In genomic region chr1:89184111-89184785, GRCm38 (mm10) we compare ENCODE assay signal across 10 mouse cellular contexts.
DNase-seq lines count a peak whose midpoint lies in the region; ATAC-seq and TF ChIP-seq lines count a peak whose summit lies in the region.
"Had no signal": no experiment of that assay in that cellular context is flagged by ENCODE, and none has a peak within 500 bp of the region (broad histone marks: within the 10 kb centered on the region; RNA-seq: fewer than 3 reads in every experiment).

No protein-coding gene starts in this region.

- DNase-seq in heart, postnatal 14 days, result no peak
- peak; percentile 63 for DNase-seq in cerebellum, adult 11-12 months
- peak; percentile 81 for DNase-seq in forebrain, postnatal 0 days
- DNase-seq in midbrain, embryonic 14.5 days, result peak; percentile 63
- DNase-seq in adrenal gland, adult 2 months, result no peak
- no peak for DNase-seq in lung, postnatal 36 days
- DNase-seq in urinary bladder, postnatal 10 days (ENCODE audit: low spot score), result no peak
- DNase-seq: adrenal gland, postnatal 25 days had no signal

- 82% methylated on average over 6 of the region's 6 CpGs for WGBS in heart, embryonic 12.5 days
- WGBS in forebrain, postnatal 0 days, result 42% methylated on average over 6 of the region's 6 CpGs
- 29% methylated on average over 6 of the region's 6 CpGs for WGBS in midbrain, embryonic 14.5 days

- intact Hi-C loops in heart, postnatal 14 days (cut with DNase I), result loop anchor here (5.0 kb wide), 1 partner anchor 42 kb away; no protein-coding TSS in a partner anchor

- no peak for TF ChIP-seq CTCF in forebrain, postnatal 0 days (IDR thresholded peaks at IDR 0.05; ENCODE audit: low read depth)

- H3K4me3 ChIP-seq in heart, embryonic 12.5 days, result no peak overlapping the region
- no peak overlapping the region for H3K4me3 ChIP-seq in forebrain, postnatal 0 days (ENCODE audit: low read depth, low read length)
- H3K4me3 ChIP-seq in midbrain, embryonic 14.5 days (replicated peaks; ENCODE audit: low read depth, low read length), result no peak overlapping the region
- H3K4me3 ChIP-seq: liver, embryonic 15.5 days had no signal

- no peak overlapping the region for H3K4me2 ChIP-seq in heart, embryonic 12.5 days
- no peak overlapping the region for H3K4me2 ChIP-seq in forebrain, postnatal 0 days (ENCODE audit: low read depth)
- no peak overlapping the region for H3K4me2 ChIP-seq in midbrain, embryonic 14.5 days (ENCODE audit: low read length)
- H3K4me2 ChIP-seq: liver, embryonic 15.5 days had no signal

- 0 out of 2 replicates have a peak, but pooled peaks cover 3% of the 10 kb centered on the region for H3K9me3 ChIP-seq in heart, embryonic 12.5 days (replicated peaks)
- H3K9me3 ChIP-seq in forebrain, postnatal 0 days (ENCODE audit: low read length), result peaks cover 2% of the 10 kb centered on the region; the same call in 1 of the 2 replicates
- no peaks in the 10 kb centered on the region for H3K9me3 ChIP-seq in midbrain, embryonic 14.5 days (ENCODE audit: control insufficient read depth, low read length)
- H3K9me3 ChIP-seq: liver, embryonic 15.5 days had no signal

- H3K9ac ChIP-seq in heart, embryonic 12.5 days, result no peak overlapping the region
- H3K9ac ChIP-seq in forebrain, postnatal 0 days, result no peak overlapping the region
- H3K9ac ChIP-seq in midbrain, embryonic 14.5 days (replicated peaks; ENCODE audit: low read length), result no peak overlapping the region
- H3K9ac ChIP-seq: liver, embryonic 15.5 days had no signal

- ATAC-seq in heart, embryonic 12.5 days (ENCODE audit: insufficient number of reproducible peaks, low FRiP score), result no peak
- ATAC-seq in forebrain, postnatal 0 days, result no peak
- ATAC-seq in midbrain, embryonic 14.5 days (ENCODE audit: low FRiP score, low TSS enrichment), result no peak; the same call in 1 of the 2 replicates

- no peaks in the 10 kb centered on the region for H3K27me3 ChIP-seq in heart, embryonic 12.5 days (replicated peaks)
- H3K27me3 ChIP-seq in forebrain, postnatal 0 days (ENCODE audit: insufficient read depth, low read length), result no peaks in the 10 kb centered on the region
- H3K27me3 ChIP-seq in midbrain, embryonic 14.5 days (ENCODE audit: control insufficient read depth, insufficient read depth, low read length), result no peaks in the 10 kb centered on the region
- H3K27me3 ChIP-seq: liver, embryonic 15.5 days had no signal

- H3K27ac ChIP-seq in heart, embryonic 12.5 days (ENCODE audit: poor library complexity, severe bottlenecking), result peak overlapping the region; percentile 57
- H3K27ac ChIP-seq in forebrain, postnatal 0 days (ENCODE audit: low read depth, low read length), result no peak overlapping the region
- H3K27ac ChIP-seq in midbrain, embryonic 14.5 days (replicated peaks; ENCODE audit: low read depth, low read length), result no peak overlapping the region
- H3K27ac ChIP-seq: liver, embryonic 15.5 days had no signal

- H3K4me1 ChIP-seq in heart, embryonic 12.5 days (replicated peaks), result peaks cover 29% of the 10 kb centered on the region
- peaks cover 6% of the 10 kb centered on the region for H3K4me1 ChIP-seq in forebrain, postnatal 0 days (ENCODE audit: insufficient read depth)
- peaks cover 18% of the 10 kb centered on the region; the same call in 1 of the 2 replicates for H3K4me1 ChIP-seq in midbrain, embryonic 14.5 days (ENCODE audit: control insufficient read depth, insufficient read depth, low read length)
- H3K4me1 ChIP-seq: liver, embryonic 15.5 days had no signal

- no peaks in the 10 kb centered on the region for H3K36me3 ChIP-seq in heart, embryonic 12.5 days
- H3K36me3 ChIP-seq in forebrain, postnatal 0 days (ENCODE audit: insufficient read depth), result no peaks in the 10 kb centered on the region
- H3K36me3 ChIP-seq in midbrain, embryonic 14.5 days (ENCODE audit: control insufficient read depth, insufficient read depth, low read length), result no peaks in the 10 kb centered on the region
- H3K36me3 ChIP-seq: liver, embryonic 15.5 days had no signal

Comparison
In these comparisons a context has a peak if more than half of its experiments do, and no peak if none do; other contexts are left out.
1. DNase-seq: peak in cerebellum, adult 11-12 months (single experiment), forebrain, postnatal 0 days (single experiment) and midbrain, embryonic 14.5 days (single experiment); none in heart, postnatal 14 days (0 of 2), adrenal gland, adult 2 months (single experiment), lung, postnatal 36 days (single experiment) and urinary bladder, postnatal 10 days (single experiment).